Mouse (Mus musculus) kidney, adult 2 months (tissue): ENCODE results near the gene Dlat. TPM values are rescaled to one million over a fixed set of nuclear protein-coding genes. Genes with fewer than 3 reads are reported as not detected.

Experiments
- DNase-seq: peaks from one replicate; pipeline ENCODE4 v3.0.0; 2021
- H3K27ac ChIP-seq: fragments of 200-500 bp; 2 replicates; pipeline ENCODE4 v1.5.1; 2012; ENCODE audit warnings: low read depth, low read length, control low read depth, inconsistent platforms; ENCODE audit not compliant: insufficient read depth
- H3K27me3 ChIP-seq: fragments of 200-500 bp; replicated peaks from 2 replicates; pipeline ENCODE4 v1.6.1; 2012; ENCODE audit warnings: mild to moderate bottlenecking, moderate library complexity, low read length, inconsistent platforms; ENCODE audit not compliant: control insufficient read depth, insufficient read depth
- H3K36me3 ChIP-seq: fragments of 200-500 bp; 2 replicates; pipeline ENCODE4 v1.6.1; 2012; ENCODE audit warnings: mild to moderate bottlenecking, moderate library complexity, low read length, inconsistent platforms; ENCODE audit not compliant: control insufficient read depth, insufficient read depth
- H3K4me1 ChIP-seq: fragments of 200-500 bp; 2 replicates; pipeline ENCODE4 v1.6.1; 2011; ENCODE audit warnings: low read length; ENCODE audit not compliant: control insufficient read depth, insufficient read depth
- H3K4me3 ChIP-seq: fragments of 200-500 bp; 2 replicates; pipeline ENCODE4 v1.5.1; 2011; ENCODE audit warnings: mild to moderate bottlenecking, low read depth, low read length, control low read depth; ENCODE audit not compliant: insufficient read depth
- CTCF ChIP-seq: fragments of 200-500 bp; conservative IDR thresholded peaks from 2 replicates; pipeline ENCODE4 v1.5.1; 2011; ENCODE audit warnings: low read depth, mild to moderate bottlenecking, control low read depth, low read length, moderate library complexity, mixed read lengths; ENCODE audit not compliant: insufficient read depth, insufficient read length
- POLR2A ChIP-seq: fragments of 200-500 bp; IDR thresholded peaks from one replicate; pipeline ENCODE4 v1.6.1; 2011; ENCODE audit warnings: low read depth, low read length, control low read depth
- WGBS: fragments of 180-500 bp; shearing (Covaris S2); methylation state at CpG from one replicate; pipeline ENCODE4 v1.1.7; 2018; 5-methylcytosine and 5-hydroxymethylcytosine counted together
- polyA plus RNA-seq: library from polyadenylated mRNA; depleted of rRNA; stranded (reverse); fragments of >200 nt; gene quantifications from 2 replicates; pipeline ENCODE4 v1.2.3, GENCODE M21; 2012; rRNA removed

Dlat gene
- 60.8 and 70.8 TPM in 2 replicates for polyA plus RNA-seq

GRCm38 (mm10) chr9:50659392-50660217 is at the start of gene Dlat:
Dlat (minus strand) TSS chr9:50659780.
- Histone ChIP-seq H3K4me1 (peaks cover 3% of the 10 kb centered on the region; the same call in 1 of the 2 replicates), H3K27me3 (no peaks in the 10 kb centered on the region), H3K27ac (peak within 1 kb of the TSS; percentile 93), H3K36me3 (no peaks in the 10 kb centered on the region; the same call in 1 of the 2 replicates), H3K4me3 (peak within 1 kb of the TSS; percentile 89)
- TF ChIP-seq CTCF (no peak), POLR2A (peak; percentile 72)
- DNase-seq: peak; percentile 93
- WGBS: under 1% methylated on average over 63 of the region's 63 CpGs

DNA sequence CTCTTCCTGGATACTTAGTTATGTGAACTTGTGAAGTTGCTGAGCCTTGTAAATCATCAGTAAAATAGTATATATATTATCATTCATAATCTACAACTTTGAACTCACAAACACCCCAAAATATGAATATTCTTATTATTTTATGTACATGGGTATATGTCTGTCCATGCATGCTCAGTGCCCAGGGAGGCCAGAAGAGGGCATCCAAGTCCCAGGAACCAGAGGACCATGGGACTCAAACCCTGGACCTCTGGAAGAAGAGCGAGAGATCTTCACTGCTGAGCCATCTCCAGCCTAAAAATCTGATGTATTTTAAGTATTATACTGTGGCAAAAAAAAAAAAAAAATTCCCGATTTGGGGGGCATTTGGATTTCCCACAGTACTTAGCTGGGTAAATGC is 49.5 kb upstream of the Dlat start:
- Histone ChIP-seq H3K4me1 (no peaks in the 10 kb centered on the region), H3K36me3 (no peaks in the 10 kb centered on the region), H3K4me3 (no peak overlapping the region), H3K27ac (no peak overlapping the region), H3K27me3 (no peaks in the 10 kb centered on the region)
- TF ChIP-seq POLR2A (no peak), CTCF (peak; percentile 76)
- 32% methylated on average over 2 of the region's 2 CpGs for WGBS
- DNase-seq: peak; percentile 38

DNA sequence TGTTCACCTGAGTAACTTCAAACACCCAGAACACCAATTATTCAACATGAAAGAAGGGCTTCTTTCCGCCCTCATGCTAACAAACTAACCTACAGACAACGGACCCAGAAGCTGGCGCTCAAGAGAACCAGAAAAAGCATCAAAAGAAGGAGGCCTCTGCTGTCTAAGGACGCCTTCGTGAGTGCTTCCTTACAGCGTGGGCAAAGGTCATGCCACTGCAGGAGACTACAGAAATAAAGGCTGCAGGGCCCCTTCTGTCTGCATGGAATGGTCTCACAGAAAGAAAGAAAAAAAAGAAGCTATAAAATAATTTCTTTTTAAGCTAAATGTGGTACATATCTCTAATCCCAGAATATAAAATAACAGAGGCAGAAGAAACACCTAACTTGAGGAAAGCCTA is 45.3 kb upstream of the Dlat start:
- Histone ChIP-seq H3K4me3 (no peak overlapping the region), H3K4me1 (no peaks in the 10 kb centered on the region), H3K36me3 (no peaks in the 10 kb centered on the region), H3K27ac (no peak overlapping the region), H3K27me3 (no peaks in the 10 kb centered on the region)
- DNase-seq: no peak
- TF ChIP-seq POLR2A (no peak), CTCF (no peak)
- whole genome bisulfite sequencing: 64% methylated on average over 6 of the region's 6 CpGs

GRCm38 (mm10) chr9:50700921-50701691 is 41.5 kb upstream of the Dlat start:
- Histone ChIP-seq H3K36me3 (no peaks in the 10 kb centered on the region), H3K27me3 (no peaks in the 10 kb centered on the region), H3K27ac (no peak overlapping the region), H3K4me3 (no peak overlapping the region), H3K4me1 (0 out of 2 replicates have a peak, but pooled peaks cover 3% of the 10 kb centered on the region)
- 54% methylated on average over 11 of the region's 11 CpGs for WGBS
- peak; percentile 52 for DNase-seq
- TF ChIP-seq CTCF: no peak
- TF ChIP-seq POLR2A: no peak

GRCm38 (mm10) chr9:50698418-50699409 is 39.1 kb upstream of the Dlat start:
- 2% methylated on average over 69 of the region's 70 CpGs for WGBS
- H3K36me3 ChIP-seq: no peaks in the 10 kb centered on the region
- TF ChIP-seq POLR2A (no peak), CTCF (no peak)
- H3K4me3 ChIP-seq: peak overlapping the region; percentile 40
- H3K4me1 ChIP-seq: 0 out of 2 replicates have a peak, but pooled peaks cover 3% of the 10 kb centered on the region
- peak; percentile 36 for DNase-seq
- H3K27ac ChIP-seq: no peak overlapping the region
- no peaks in the 10 kb centered on the region for H3K27me3 ChIP-seq

- TF ChIP-seq POLR2A: no peak
- no peak for TF ChIP-seq CTCF
- Histone ChIP-seq H3K36me3 (no peaks in the 10 kb centered on the region), H3K27me3 (no peaks in the 10 kb centered on the region), H3K27ac (no peak overlapping the region), H3K4me1 (peaks cover 3% of the 10 kb centered on the region; the same call in 1 of the 2 replicates), H3K4me3 (peak overlapping the region; percentile 27; the same call in 1 of the 2 replicates)
- WGBS: 5% methylated on average over 12 of the region's 12 CpGs
- DNase-seq: peak; percentile 85
Measured at GRCm38 (mm10) chr9:50697706-50698041, 38.1 kb upstream of the Dlat start.
